Mouse (Mus musculus) embryonic stem cell, embryonic (primary cell): ENCODE results near the gene Nup133.

Source experiments
- CTCF ChIA-PET, 4 experiments: fragments of 300-600 bp in 2 of 4; fragments of 350-600 bp in 2 of 4; sonication (Branson Sonifier 250); formaldehyde crosslinking; loops; one replicate each; lab custom pipeline; 2022; ENCODE audit warnings: inconsistent platforms in 2 of 4; lab: Charles Lee
- POLR2A ChIA-PET, 4 experiments: fragments of 300-600 bp in 2 of 4; fragments of 350-600 bp in 2 of 4; sonication (Branson Sonifier 250); formaldehyde crosslinking; loops; one replicate each; lab custom pipeline; 2022; ENCODE audit warnings: antibody characterized with exemption in 4 of 4, inconsistent platforms in 1 of 4; lab: Charles Lee

Nup133 gene

DNA sequence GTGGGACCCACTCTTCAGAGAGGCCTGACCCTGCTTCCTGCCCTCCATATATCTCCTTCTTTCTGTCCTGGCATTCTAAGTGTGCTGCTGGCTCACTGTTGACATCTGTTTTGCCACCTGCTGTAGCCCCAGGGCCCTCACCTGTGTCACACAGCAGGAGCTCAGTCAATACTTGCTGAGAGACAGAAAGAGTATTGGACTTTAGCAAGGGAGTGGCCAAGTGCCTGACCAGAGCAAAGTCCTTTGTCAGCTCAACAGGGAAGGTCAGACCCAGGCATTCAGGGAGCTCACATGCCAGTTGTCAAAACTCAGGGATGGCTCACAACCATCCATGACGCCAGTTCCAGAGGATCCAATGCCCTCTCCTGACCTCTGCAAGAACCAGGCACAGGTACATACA is 24.4 kb upstream of the Nup133 start:
- ChIA-PET CTCF (interaction anchor here in 1 of 4 experiments (1.6 kb wide), 2 partner anchors 23 to 49 kb away, joined by 4 to 5 read pairs; no protein-coding TSS in a partner anchor), POLR2A (interaction anchor here (0.6 to 2.7 kb wide), 11 partner anchors 9 to 339 kb away, joined by 3 to 7 read pairs (median 3); partner anchors contain the start of genes Abcb10 (in 3 of the 4) and Nup133 (in 1 of the 4))

GRCm38 (mm10) chr8:123966896-123967295 is 17.8 kb upstream of the Nup133 start:
- POLR2A ChIA-PET = interaction anchor here in 3 of 4 experiments (0.7 to 3.2 kb wide), 5 partner anchors 15 to 22 kb away, joined by 3 to 11 read pairs (median 4); partner anchors contain the start of genes Abcb10 (in 1 of the 3) and Nup133 (in 1 of the 3)
- CTCF ChIA-PET = interaction anchor here in 2 of 4 experiments (0.7 to 1.3 kb wide), 3 partner anchors 27 to 42 kb away, joined by 3 to 4 read pairs (median 4); no protein-coding TSS in a partner anchor

- CTCF ChIA-PET = no interaction called here
- POLR2A ChIA-PET = interaction anchor here in 2 of 4 experiments (1.6 to 3.4 kb wide), 4 partner anchors 11 to 17 kb away, joined by 4 to 17 read pairs (median 8); partner anchors contain the start of gene Nup133 (in 1 of the 2)
These were observed 12.3 kb upstream of the Nup133 start for GRCm38 (mm10) chr8:123961371-123961770.

GRCm38 (mm10) chr8:123960556-123960955 is 11.5 kb upstream of the Nup133 start:
- CTCF ChIA-PET = interaction anchor here in 1 of 4 experiments (0.7 kb wide), 1 partner anchor 41 kb away, joined by 6 read pairs; no protein-coding TSS in a partner anchor
- POLR2A ChIA-PET = interaction anchor here in 3 of 4 experiments (0.8 to 3.4 kb wide), 4 partner anchors 10 to 668 kb away, joined by 4 to 17 read pairs (median 6); partner anchors contain the start of gene Nup133 (in 1 of the 3)

DNA sequence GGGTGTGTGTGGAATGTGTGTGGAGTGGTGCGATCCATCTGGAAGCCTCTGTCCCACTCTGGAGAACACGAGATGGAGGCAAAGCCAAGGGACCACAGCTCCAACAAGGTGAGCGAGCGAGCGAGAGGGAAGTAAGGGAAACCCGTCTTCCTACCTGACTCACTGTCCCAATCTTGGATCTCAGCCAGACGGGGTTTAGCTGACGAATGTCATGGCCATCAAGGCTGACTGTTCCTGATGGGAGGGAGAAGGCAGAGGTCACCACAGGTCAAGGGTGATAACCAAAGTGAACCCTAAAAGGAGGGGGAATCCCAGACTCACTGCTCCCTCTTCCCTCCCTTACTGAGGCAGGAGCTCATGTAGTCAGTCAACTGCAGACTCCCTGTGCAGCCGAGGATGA is 11.0 kb upstream of the Nup133 start:
- CTCF ChIA-PET = no interaction called here
- POLR2A ChIA-PET = interaction anchor here in 2 of 4 experiments (1.7 to 3.4 kb wide), 3 partner anchors 10 to 11 kb away, joined by 5 to 17 read pairs (median 6); partner anchors contain the start of gene Nup133 (in 2 of the 2)

DNA sequence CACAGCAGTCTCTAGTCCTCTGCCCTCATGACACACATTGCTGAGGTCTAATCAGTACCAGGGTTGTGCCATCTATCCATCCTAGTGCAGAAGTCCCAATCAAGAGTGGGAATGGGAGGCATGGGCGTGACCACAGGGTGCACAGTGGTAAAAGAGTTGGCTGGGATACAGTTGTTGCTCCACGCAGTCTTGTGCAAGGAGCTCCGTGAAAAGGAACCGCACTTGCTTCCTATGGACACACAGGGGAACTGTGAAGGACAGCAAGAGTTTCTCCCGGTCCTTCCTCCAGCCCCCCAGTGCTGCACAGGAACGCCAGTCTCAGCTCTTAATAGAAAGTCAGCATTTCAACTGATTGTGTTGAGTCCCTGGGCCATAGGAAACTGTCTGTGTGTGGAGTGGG is 10.4 kb upstream of the Nup133 start:
- POLR2A ChIA-PET = interaction anchor here in 2 of 4 experiments (0.5 to 3.4 kb wide), 3 partner anchors 10 to 65 kb away, joined by 3 to 17 read pairs (median 6); partner anchors contain the start of gene Nup133 (in 2 of the 2)

GRCm38 (mm10) chr8:123958130-123958529 is 9.1 kb upstream of the Nup133 start:
- POLR2A ChIA-PET = interaction anchor here in 2 of 4 experiments (0.7 to 3.4 kb wide), 5 partner anchors 9 to 67 kb away, joined by 3 to 17 read pairs (median 4); partner anchors contain the start of genes Nup133 (in 2 of the 2) and Abcb10 (in 1 of the 2)
- CTCF ChIA-PET = interaction anchor here in 1 of 4 experiments (1.0 to 1.3 kb wide), 2 partner anchors 8 to 35 kb away, joined by 3 to 9 read pairs; no protein-coding TSS in a partner anchor

More for the DNA sequence above, 10.4 kb upstream of the Nup133 start:
- CTCF ChIA-PET = no interaction called here

GRCm38 (mm10) chr8:123954246-123954645 is 5.2 kb upstream of the Nup133 start:
- ChIA-PET CTCF (no interaction called here), POLR2A (interaction anchor here in 1 of 4 experiments (0.5 kb wide), 1 partner anchor 809 kb away, joined by 3 read pairs; no protein-coding TSS in a partner anchor)

- ChIA-PET POLR2A (interaction anchor here in 1 of 4 experiments (1.2 kb wide), 1 partner anchor 35 kb away, joined by 3 read pairs; no protein-coding TSS in a partner anchor), CTCF (no interaction called here)
These were observed 4.6 kb upstream of the Nup133 start for GRCm38 (mm10) chr8:123953686-123954085.

GRCm38 (mm10) chr8:123950077-123950802 is 1.2 kb upstream of the Nup133 start:
- CTCF ChIA-PET = interaction anchor here (0.6 to 2.4 kb wide), 48 partner anchors 8 to 461 kb away, joined by 3 to 17 read pairs (median 4); partner anchors contain the start of gene Abcb10 (in 1 of the 4)
- POLR2A ChIA-PET = interaction anchor here (0.6 to 3.5 kb wide), 49 partner anchors 8 to 576 kb away, joined by 3 to 23 read pairs (median 6); partner anchors contain the start of genes Abcb10 (in 3 of the 4), Ccsap (in 1 of the 4), Taf5l (in 1 of the 4) and Urb2 (in 1 of the 4)

DNA sequence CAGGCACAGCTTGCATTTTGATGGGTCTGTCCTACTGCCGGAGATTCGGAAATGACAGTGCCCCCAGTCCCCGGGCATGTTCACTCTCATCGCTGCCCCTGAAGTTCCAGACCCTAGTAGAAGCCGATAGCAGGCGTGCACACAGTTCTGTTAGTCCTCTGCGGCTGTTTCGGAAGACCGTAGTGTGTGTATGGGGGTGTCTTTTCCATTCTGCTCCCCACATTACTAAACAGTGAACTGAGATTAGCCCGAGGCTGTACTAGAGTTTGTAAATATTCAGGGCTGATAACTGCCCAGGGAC is 571 bp upstream of the Nup133 start:
- ChIA-PET POLR2A (interaction anchor here (0.6 to 3.5 kb wide), 54 partner anchors 8 to 1337 kb away, joined by 3 to 23 read pairs (median 5); partner anchors contain the start of genes Abcb10 (in 3 of the 4), Ccsap (in 1 of the 4), Taf5l (in 1 of the 4) and Urb2 (in 1 of the 4)), CTCF (interaction anchor here (0.6 to 2.4 kb wide), 37 partner anchors 8 to 655 kb away, joined by 3 to 17 read pairs (median 5); partner anchors contain the start of gene Abcb10 (in 1 of the 4))

DNA sequence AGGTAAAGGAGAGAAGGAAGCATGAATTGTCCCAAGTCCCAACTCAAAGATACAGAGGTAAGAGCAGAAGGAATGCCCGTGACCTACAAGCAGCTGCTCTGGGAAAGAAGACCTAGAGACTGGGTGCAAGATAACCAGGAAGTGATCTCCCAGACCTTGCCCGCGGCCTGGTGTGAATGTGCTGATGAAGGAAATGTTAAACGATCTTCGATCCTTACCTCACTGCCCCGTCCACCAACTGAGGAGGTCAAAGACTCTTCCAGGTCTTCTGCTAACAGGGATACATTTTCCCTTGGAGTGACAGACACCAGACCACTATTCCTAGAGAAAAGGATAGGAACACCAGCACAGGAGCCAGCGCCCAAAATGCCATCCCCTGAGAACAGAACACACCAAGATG is 20.0 kb downstream of the Nup133 start:
- POLR2A ChIA-PET = no interaction called here
- CTCF ChIA-PET = no interaction called here

GRCm38 (mm10) chr8:123925671-123926070 is 23.4 kb downstream of the Nup133 start:
- ChIA-PET POLR2A (interaction anchor here in 3 of 4 experiments (0.5 to 6.7 kb wide), 9 partner anchors 11 to 741 kb away, joined by 3 to 31 read pairs (median 4); partner anchors contain the start of gene Nup133 (in 2 of the 3)), CTCF (interaction anchor here in 3 of 4 experiments (0.7 to 3.0 kb wide), 30 partner anchors 10 to 648 kb away, joined by 3 to 17 read pairs (median 6); partner anchors contain the start of gene Acta1 (in 1 of the 3))

- CTCF ChIA-PET = interaction anchor here (0.5 to 3.0 kb wide), 82 partner anchors 8 to 739 kb away, joined by 3 to 17 read pairs (median 4); partner anchors contain the start of genes Acta1 (in 2 of the 4), Nup133 (in 2 of the 4), 2310022B05Rik (in 1 of the 4) and Abcb10 (in 1 of the 4)
- POLR2A ChIA-PET = interaction anchor here in 2 of 4 experiments (0.6 to 6.7 kb wide), 13 partner anchors 8 to 107 kb away, joined by 3 to 31 read pairs (median 3); partner anchors contain the start of gene Nup133 (in 1 of the 2)
These were observed 24.3 kb downstream of the Nup133 start for GRCm38 (mm10) chr8:123924719-123925118.

GRCm38 (mm10) chr8:123914635-123915034 is 34.4 kb downstream of the Nup133 start:
- ChIA-PET POLR2A (no interaction called here), CTCF (interaction anchor here in 2 of 4 experiments (1.5 to 2.0 kb wide), 1 partner anchor 10 kb away, joined by 6 to 10 read pairs; no protein-coding TSS in a partner anchor)

GRCm38 (mm10) chr8:123912265-123912664 is 36.8 kb downstream of the Nup133 start:
- POLR2A ChIA-PET = interaction anchor here in 1 of 4 experiments (1.0 kb wide), 1 partner anchor 37 kb away, joined by 4 read pairs; the partner anchor contains the start of gene Nup133
- CTCF ChIA-PET = interaction anchor here in 2 of 4 experiments (1.1 to 1.3 kb wide), 2 partner anchors 12 kb away, joined by 3 to 5 read pairs; no protein-coding TSS in a partner anchor

DNA sequence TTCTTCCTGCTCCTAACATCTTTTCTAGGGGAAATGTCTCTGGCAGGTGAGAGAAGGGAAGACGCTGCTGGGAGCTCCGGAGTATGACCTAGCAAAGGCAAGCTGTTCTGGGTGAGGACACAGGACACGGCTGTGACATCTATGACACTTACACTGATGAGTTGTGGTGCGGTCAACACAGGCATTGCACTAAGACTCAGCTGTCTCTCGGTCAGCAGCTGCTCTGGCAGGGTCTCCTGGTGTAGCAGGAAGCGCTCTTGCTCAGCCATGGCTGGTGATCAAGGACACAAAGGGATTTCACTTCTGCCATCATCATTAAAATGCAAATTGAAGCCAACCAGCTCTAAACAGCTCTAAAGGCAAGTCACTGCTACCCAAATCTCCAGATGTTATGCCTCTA is 41.5 kb downstream of the Nup133 start:
- ChIA-PET POLR2A (interaction anchor here in 2 of 4 experiments (0.5 to 1.8 kb wide), 8 partner anchors 11 to 121 kb away, joined by 3 to 4 read pairs (median 3); no protein-coding TSS in a partner anchor), CTCF (interaction anchor here in 2 of 4 experiments (0.8 to 2.1 kb wide), 7 partner anchors 17 to 118 kb away, joined by 3 to 11 read pairs (median 6); no protein-coding TSS in a partner anchor)
